Mouse (Mus musculus) MEL (cell line): ENCODE results near the gene Sipa1l3. TPM values are rescaled to one million over a fixed set of nuclear protein-coding genes. Genes with fewer than 3 reads are reported as not detected.

Experiments used
- DNase-seq: peaks from one replicate; pipeline ENCODE4 v3.0.0; 2011; ENCODE audit warnings: low read depth, low spot score
- H3K27ac ChIP-seq: 2 replicates; pipeline ENCODE4 v1.5.1; 2012; ENCODE audit warnings: low read depth, mild to moderate bottlenecking, control low read depth, low read length, moderate library complexity; ENCODE audit not compliant: control insufficient read depth
- H3K27me3 ChIP-seq, 2 experiments: fragments of 150-350 bp in 1 of 2; sonication (generic) in 1 of 2; 2 replicates each; pipeline ENCODE4 v1.6.1; 2012; ENCODE audit warnings: low read length in 2 of 2, mild to moderate bottlenecking in 2 of 2, improper control_type of control experiment in 1 of 2, moderate library complexity in 1 of 2; ENCODE audit not compliant: insufficient read depth in 2 of 2, control insufficient read depth in 1 of 2
- H3K36me3 ChIP-seq, 2 experiments: 2 replicates each; pipeline ENCODE4 v1.6.1; 2012 to 2014; ENCODE audit warnings: low read length in 2 of 2, improper control_type of control experiment in 1 of 2, inconsistent platforms in 1 of 2, mild to moderate bottlenecking in 1 of 2; ENCODE audit not compliant: insufficient read depth in 2 of 2, control insufficient read depth in 1 of 2
- H3K4me1 ChIP-seq, 2 experiments: fragments of 150-350 bp in 1 of 2; sonication (generic) in 1 of 2; 2 replicates each; pipeline ENCODE4 v1.6.1; 2012; ENCODE audit warnings: low read length in 2 of 2, improper control_type of control experiment in 1 of 2, mild to moderate bottlenecking in 1 of 2; ENCODE audit not compliant: insufficient read depth in 2 of 2, control insufficient read depth in 1 of 2
- H3K4me3 ChIP-seq, 2 experiments: fragments of 150-350 bp in 1 of 2; sonication (generic) in 1 of 2; 2 replicates each; pipeline ENCODE4 v1.5.1; 2012; ENCODE audit warnings: low read depth in 2 of 2, low read length in 2 of 2, mild to moderate bottlenecking in 2 of 2, moderate library complexity in 2 of 2, control low read depth in 1 of 2, improper control_type of control experiment in 1 of 2; ENCODE audit not compliant: control insufficient read depth in 1 of 2, insufficient read depth in 1 of 2
- H3K79me2 ChIP-seq: 2 replicates; pipeline ENCODE4 v1.6.1; 2012; ENCODE audit warnings: mild to moderate bottlenecking, low read length, moderate library complexity; ENCODE audit not compliant: control insufficient read depth, poor library complexity, insufficient read depth
- H3K9ac ChIP-seq: 2 replicates; pipeline ENCODE4 v1.6.1; 2012; ENCODE audit warnings: low read depth, mild to moderate bottlenecking, control low read depth, low read length, moderate library complexity; ENCODE audit not compliant: control insufficient read depth, poor library complexity, severe bottlenecking
- H3K9me3 ChIP-seq: fragments of 150-350 bp; sonication (generic); replicated peaks from 2 replicates; pipeline ENCODE4 v1.6.1; 2012; ENCODE audit warnings: mild to moderate bottlenecking, low read length, improper control_type of control experiment, moderate library complexity; ENCODE audit not compliant: insufficient read depth
- CHD1 ChIP-seq: IDR thresholded peaks from 2 replicates; pipeline ENCODE4 v1.6.1; 2012; ENCODE audit warnings: low read depth, mild to moderate bottlenecking, inconsistent platforms, low read length, improper control_type of control experiment
- E2F4 ChIP-seq: IDR thresholded peaks from 2 replicates; pipeline ENCODE4 v1.6.1; 2011; ENCODE audit warnings: low read depth, low read length, improper control_type of control experiment, borderline replicate concordance
- GABPA ChIP-seq: IDR thresholded peaks from 2 replicates; pipeline ENCODE4 v1.6.1; 2012; ENCODE audit warnings: low read depth, mild to moderate bottlenecking, inconsistent platforms, low read length, improper control_type of control experiment, moderate library complexity
- GATA1 ChIP-seq: IDR thresholded peaks from 2 replicates; pipeline ENCODE4 v1.6.1; 2011; ENCODE audit warnings: low read depth, low read length, improper control_type of control experiment
- HCFC1 ChIP-seq: IDR thresholded peaks from 2 replicates; pipeline ENCODE4 v1.6.1; 2012; ENCODE audit warnings: low read depth, mild to moderate bottlenecking, inconsistent platforms, low read length, improper control_type of control experiment, moderate library complexity
- JUND ChIP-seq: IDR thresholded peaks from 2 replicates; pipeline ENCODE4 v1.6.1; 2011; ENCODE audit warnings: low read depth, mild to moderate bottlenecking, improper control_type of control experiment, low read length
- KAT2A ChIP-seq: conservative IDR thresholded peaks from 2 replicates; pipeline ENCODE4 v1.6.1; 2012; ENCODE audit warnings: low read depth, low read length, improper control_type of control experiment, inconsistent platforms
- MEF2A ChIP-seq: IDR thresholded peaks from 2 replicates; pipeline ENCODE4 v1.6.1; 2014; ENCODE audit warnings: low read depth, mild to moderate bottlenecking, inconsistent platforms, low read length, improper control_type of control experiment; ENCODE audit not compliant: poor library complexity, insufficient replicate concordance, severe bottlenecking; ENCODE audit errors: extremely low read depth
- MYC ChIP-seq: IDR thresholded peaks from 2 replicates; pipeline ENCODE4 v1.6.1; 2011; ENCODE audit warnings: low read depth, mild to moderate bottlenecking, low read length, improper control_type of control experiment, moderate library complexity
- NELFE ChIP-seq: IDR thresholded peaks from 2 replicates; pipeline ENCODE4 v1.6.1; 2011; ENCODE audit warnings: low read depth, low read length, improper control_type of control experiment
- POLR2A ChIP-seq, 2 experiments: IDR thresholded peaks; 2 replicates each; pipeline ENCODE4 v1.6.1; 2011 to 2012; ENCODE audit warnings: low read length in 2 of 2, mild to moderate bottlenecking in 2 of 2, control low read depth in 1 of 2, improper control_type of control experiment in 1 of 2, low read depth in 1 of 2, moderate library complexity in 1 of 2; ENCODE audit not compliant: control insufficient read depth in 1 of 2, insufficient read depth in 1 of 2, poor library complexity in 1 of 2
- POLR2AphosphoS2 ChIP-seq: IDR thresholded peaks from 2 replicates; pipeline ENCODE4 v1.6.1; 2011; ENCODE audit warnings: low read length, improper control_type of control experiment
- RCOR1 ChIP-seq: IDR thresholded peaks from 2 replicates; pipeline ENCODE4 v1.6.1; 2012; ENCODE audit warnings: low read depth, mild to moderate bottlenecking, inconsistent platforms, low read length, improper control_type of control experiment
- TCF12 ChIP-seq: IDR thresholded peaks from 2 replicates; pipeline ENCODE4 v1.6.1; 2014; ENCODE audit warnings: low read depth, mild to moderate bottlenecking, inconsistent platforms, low read length, improper control_type of control experiment, moderate library complexity
- ZC3H11A ChIP-seq: IDR thresholded peaks from 2 replicates; pipeline ENCODE4 v1.6.1; 2012; ENCODE audit warnings: low read depth, mild to moderate bottlenecking, inconsistent platforms, low read length, improper control_type of control experiment
- polyA plus RNA-seq, 2 experiments: library from polyadenylated mRNA; stranded (reverse) in 1 of 2; unstranded in 1 of 2; fragments of >175 nt in 1 of 2; fragments of >200 nt in 1 of 2; gene quantifications; 2 replicates each; pipeline versions ENCODE4 v1.2.1 to v1.2.4; 2012; ENCODE audit warnings: low replicate concordance in 2 of 2, low read depth in 1 of 2; ENCODE audit not compliant: insufficient read length in 2 of 2, insufficient read depth in 1 of 2, missing spikeins in 1 of 2
- total RNA-seq: library from RNA; depleted of rRNA; stranded (reverse); fragments of 300-350 nt; gene quantifications from 2 replicates; pipeline ENCODE4 v1.2.3, GENCODE M21; 2012

Gene Sipa1l3
- total and polyA plus RNA-seq, 3 experiments: 14.9 to 49.4 TPM; not detected in 1

GRCm38 (mm10) chr7:29296998-29297397 lies 221.4 kb downstream of the Sipa1l3 start (continued):
- TF ChIP-seq NELFE: no peak

- Histone ChIP-seq H3K27me3 (no peaks in the 10 kb centered on the region), H3K79me2 (no peaks in the 10 kb centered on the region), H3K9me3 (no peaks in the 10 kb centered on the region), H3K36me3 (no peaks in the 10 kb centered on the region), H3K27ac (no peak overlapping the region), H3K4me3 (no peak overlapping the region), H3K9ac (no peak overlapping the region), H3K4me1 (peaks cover 3 to 8% of the 10 kb centered on the region in 2 experiments; a peak in 1 of 4 replicates)
- TF ChIP-seq JUND: no peak
- TF ChIP-seq RCOR1: no peak
- no peak for TF ChIP-seq HCFC1
- no peak for TF ChIP-seq POLR2AphosphoS2
- no peak for TF ChIP-seq NELFE
- TF ChIP-seq GATA1: no peak
- TF ChIP-seq GABPA: no peak
- no peak for TF ChIP-seq CHD1
- no peak for DNase-seq
These were observed 222.4 kb downstream of the Sipa1l3 start for GRCm38 (mm10) chr7:29295861-29296647.

- no peak for TF ChIP-seq MEF2A
- TF ChIP-seq POLR2A (IDR thresholded peaks at IDR 0.05; ENCODE audit: control insufficient read depth in 1 of 2, insufficient read depth in 1 of 2, low read depth in 1 of 2, low read length in 2 of 2, poor library complexity in 1 of 2): no peak
- no peak for TF ChIP-seq MYC
- TF ChIP-seq TCF12: no peak
- TF ChIP-seq ZC3H11A: no peak
- TF ChIP-seq E2F4: no peak
- TF ChIP-seq KAT2A: no peak
- H3K27me3 ChIP-seq: no peaks in the 10 kb centered on the region
- H3K27ac ChIP-seq: no peak overlapping the region
- H3K9ac ChIP-seq: no peak overlapping the region
- DNase-seq: no peak
- H3K36me3 ChIP-seq: no peaks in the 10 kb centered on the region
- H3K9me3 ChIP-seq: no peaks in the 10 kb centered on the region
- no peaks in the 10 kb centered on the region for H3K79me2 ChIP-seq
- peaks cover 5 to 12% of the 10 kb centered on the region in 2 experiments; a peak in 1 of 4 replicates for H3K4me1 ChIP-seq
- no peak overlapping the region for H3K4me3 ChIP-seq
These were observed 224.2 kb downstream of the Sipa1l3 start for GRCm38 (mm10) chr7:29294111-29294761.
